Mouse (Mus musculus): ENCODE results near the gene Pou3f3. TPM values are rescaled to one million over a fixed set of nuclear protein-coding genes. Genes with fewer than 3 reads are reported as not detected.

Gene Pou3f3
- total RNA-seq, 1 experiment from 2014 or later: 0.09 TPM

Other genes starting within 250 kb of the Pou3f3 start
- 67.6 and 73.1 TPM in 2 replicates for gene Mrps9, start 155.5 kb downstream of the Pou3f3 start, total RNA-seq (2021)

Measured in adrenal gland, postnatal 25 days (tissue).